Mouse (Mus musculus) cerebral cortex, adult 2 months (tissue): ENCODE results near the gene Rbm18.

Source experiments
- WGBS: fragments of 180-500 bp; shearing (Covaris S2); methylation state at CpG from one replicate; pipeline ENCODE4 v1.1.7; 2018; 5-methylcytosine and 5-hydroxymethylcytosine counted together

The Rbm18 gene

DNA sequence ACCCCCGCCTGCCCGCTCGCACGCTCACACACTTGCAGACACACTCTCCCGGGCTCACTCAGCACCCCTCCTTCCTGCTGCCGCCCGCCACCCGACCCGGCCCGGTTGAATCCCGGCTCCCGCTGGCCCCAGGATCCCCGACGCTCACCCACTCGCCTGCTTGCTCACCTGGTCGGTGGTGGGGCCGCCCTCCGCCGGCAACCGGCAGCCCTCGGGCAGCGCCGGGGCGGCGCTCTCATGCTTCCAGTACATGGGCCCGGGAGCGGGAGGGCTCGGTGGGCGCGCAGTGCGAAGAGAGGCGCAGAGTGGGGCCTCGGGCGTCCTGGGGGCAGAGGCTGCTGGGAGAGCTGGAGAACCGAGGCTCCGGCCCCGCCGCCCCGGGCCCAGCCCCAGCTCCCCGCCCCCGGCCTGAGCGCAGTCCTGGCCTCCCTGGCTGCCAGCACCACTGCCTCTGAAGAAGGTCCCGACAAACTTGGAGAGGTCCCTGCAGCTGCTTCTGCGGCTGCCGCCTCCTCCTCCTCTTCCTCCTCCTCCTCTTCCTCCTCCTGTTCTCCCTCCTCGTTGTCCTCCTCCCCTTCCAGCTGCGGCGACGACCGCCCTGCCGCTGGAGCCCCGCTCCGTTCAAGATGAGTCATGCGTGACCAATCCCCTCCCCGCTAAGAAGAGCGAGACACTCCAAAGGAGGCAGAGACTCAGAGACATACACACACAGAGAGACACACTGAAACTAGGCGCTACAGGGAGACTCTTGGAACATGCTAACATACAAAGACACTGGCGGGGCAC lies 31.4 kb downstream of the Rbm18 start, which contains the start of gene Lhx6:
Gene Lhx6 (minus strand): TSS at position 453 of the 786 bp plus-strand sequence.
- WGBS: 1% methylated on average over 57 of the region's 58 CpGs

DNA sequence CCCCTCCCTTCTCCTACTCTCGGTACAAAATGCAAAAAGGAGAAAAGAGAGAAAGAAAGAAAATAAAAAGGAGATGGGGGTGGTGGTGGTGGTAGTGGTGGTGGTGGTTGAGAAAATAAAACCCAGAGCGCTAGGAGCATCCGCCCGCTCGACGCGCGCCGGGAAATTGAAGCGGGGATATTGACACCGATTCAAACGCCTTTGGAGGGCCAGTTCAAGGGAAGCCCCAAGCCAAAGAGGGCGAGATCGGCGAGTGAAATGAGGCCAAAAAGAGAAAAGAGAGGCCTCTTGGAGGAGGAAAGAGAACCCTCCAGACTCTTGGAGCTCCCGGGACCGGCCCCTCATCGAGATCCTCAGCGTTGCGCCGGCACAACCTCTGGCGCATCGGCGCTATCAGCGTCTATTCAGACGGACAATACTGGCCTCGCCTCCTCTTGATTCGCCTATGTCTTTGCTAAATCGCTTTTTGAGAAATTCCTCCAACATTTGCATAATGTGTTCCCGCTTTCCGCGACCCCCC lies 32.1 kb downstream of the Rbm18 start:
- 2% methylated on average over 32 of the region's 32 CpGs for WGBS

DNA sequence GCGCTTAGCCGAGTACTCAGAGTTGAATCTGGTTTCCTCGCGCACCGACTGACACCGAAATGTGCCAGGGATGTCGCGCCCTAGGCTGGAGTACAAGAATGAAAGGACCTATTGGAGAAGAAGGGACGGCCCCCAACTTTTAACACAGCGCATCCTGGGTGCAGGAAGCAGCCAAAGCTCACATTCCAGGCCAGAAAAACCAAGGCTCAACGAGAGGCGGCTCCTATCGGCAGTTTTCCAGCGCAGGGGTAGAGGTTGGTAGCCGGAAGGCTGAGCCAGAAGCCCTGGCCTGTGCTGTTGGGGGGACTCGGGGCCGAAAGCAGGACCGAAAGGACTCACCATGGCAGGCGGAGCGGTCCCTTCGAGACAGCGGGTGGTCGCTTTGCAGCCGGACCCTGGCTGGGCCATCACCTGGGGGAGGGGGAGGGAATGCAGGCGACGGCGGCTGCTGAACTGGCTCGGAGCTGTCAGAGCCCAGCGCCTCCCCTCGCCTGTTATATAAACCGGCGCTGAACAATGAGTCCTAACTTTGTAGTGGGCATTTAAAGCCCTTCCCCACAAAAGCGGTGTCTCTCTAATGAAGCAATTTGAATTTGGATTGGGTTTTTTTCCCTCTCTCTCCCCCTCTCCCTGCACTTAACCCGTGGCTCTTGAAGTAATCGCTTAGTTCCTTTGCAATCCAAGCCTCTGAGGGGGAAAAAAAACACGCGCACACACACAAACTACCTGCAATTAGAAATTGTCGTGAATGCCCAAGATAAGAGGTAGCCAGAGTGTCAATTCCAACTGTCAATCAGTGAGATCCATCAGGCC lies 32.8 kb downstream of the Rbm18 start:
- 4% methylated on average over 38 of the region's 38 CpGs for WGBS

DNA sequence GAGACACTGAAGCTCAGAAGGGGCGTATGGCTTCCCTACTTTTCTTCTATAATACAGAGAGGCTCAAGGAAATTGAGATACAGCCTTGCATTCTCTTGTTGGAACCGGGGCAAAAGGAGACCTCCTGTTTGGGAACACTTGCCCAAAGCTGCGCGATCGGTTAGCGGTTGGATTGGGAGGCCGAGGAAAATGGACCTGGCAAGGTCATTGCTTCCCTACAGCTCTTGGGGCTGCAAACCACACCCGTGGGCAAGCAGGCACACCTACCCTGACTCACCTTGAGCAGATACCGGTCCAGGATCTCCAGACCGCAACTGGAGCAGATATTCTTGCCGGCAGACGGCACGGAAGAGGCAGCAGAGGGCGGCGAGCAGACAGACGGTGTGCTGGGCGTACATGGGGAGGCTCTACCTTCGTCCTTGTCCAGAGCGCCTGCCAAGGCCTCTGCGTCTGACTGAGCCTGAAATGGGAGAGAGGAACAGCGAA lies 33.5 kb downstream of the Rbm18 start:
- 10% methylated on average over 21 of the region's 21 CpGs for WGBS

DNA sequence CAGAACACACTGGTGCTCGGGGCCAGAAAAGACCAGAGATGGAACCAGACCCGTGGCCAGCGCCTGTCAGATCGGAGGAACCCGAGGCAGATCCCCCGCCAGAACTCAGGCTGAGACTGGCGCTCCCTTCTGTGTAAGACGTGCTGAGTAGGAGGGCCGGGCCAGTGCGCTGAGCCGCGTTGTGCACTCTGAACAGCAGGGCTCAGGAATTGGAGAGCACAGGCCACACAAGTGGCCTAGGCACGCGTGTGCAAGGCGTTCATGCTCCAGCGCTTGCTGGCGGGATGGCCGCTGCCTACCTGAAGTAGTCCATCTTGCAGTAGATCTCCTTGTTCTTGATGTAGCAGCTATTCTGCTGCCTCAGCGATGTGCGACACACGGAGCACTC lies 34.0 kb downstream of the Rbm18 start:
- 7% methylated on average over 21 of the region's 21 CpGs for WGBS

DNA sequence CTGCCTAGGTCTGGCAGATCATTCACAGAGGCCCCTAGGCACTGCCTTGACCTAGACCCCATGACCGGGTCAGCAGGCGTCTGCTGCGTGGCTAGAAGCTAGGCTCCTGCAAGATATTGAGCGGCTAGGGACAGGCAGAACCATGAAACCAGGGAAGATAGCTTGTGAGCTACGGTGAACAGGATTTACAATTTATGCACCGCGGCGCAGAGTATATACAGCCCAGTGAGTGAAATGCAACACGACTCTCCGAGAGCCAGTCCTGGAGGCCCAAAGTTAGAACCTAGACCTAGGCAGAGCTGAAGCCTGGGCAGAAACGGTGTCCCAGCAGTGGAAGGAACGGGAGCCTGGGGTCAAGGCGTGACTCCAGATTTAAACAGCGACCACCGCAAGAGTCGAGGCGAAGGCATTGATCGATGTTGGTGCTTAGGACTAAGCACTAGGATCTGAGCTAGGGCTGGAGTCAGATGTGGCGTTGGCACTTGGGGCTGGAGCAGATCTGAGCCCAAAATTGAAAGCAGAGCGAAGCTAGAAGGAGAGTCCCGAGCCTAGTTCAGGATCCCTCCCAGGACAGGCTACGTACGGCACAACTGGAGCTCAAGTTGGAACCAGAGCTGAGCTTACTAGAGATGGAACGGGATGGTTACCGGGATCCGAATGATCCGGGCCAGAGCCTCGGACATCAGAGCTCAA lies 34.6 kb downstream of the Rbm18 start:
- 14% methylated on average over 28 of the region's 28 CpGs for WGBS

DNA sequence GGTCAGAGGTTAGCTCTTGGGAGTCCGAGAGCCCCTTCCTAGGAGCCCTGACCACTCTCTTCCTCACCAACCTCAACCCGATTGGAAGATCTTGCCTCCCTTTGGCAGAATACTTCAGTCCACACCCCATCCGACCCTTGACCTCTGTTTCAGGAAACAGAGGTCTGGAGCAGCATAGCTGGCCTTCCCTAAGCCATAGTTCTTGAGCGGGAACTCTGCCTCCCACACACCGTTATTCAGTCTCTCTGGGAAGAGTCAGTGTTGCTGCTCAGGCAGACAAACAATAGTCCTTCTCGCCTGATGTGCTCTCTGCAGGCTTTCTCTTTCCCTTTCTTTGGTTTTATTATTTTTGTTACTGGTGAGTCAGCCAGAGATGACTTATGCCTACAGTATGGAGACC lies 36.8 kb downstream of the Rbm18 start:
- WGBS: 28% methylated on average over 6 of the region's 6 CpGs

DNA sequence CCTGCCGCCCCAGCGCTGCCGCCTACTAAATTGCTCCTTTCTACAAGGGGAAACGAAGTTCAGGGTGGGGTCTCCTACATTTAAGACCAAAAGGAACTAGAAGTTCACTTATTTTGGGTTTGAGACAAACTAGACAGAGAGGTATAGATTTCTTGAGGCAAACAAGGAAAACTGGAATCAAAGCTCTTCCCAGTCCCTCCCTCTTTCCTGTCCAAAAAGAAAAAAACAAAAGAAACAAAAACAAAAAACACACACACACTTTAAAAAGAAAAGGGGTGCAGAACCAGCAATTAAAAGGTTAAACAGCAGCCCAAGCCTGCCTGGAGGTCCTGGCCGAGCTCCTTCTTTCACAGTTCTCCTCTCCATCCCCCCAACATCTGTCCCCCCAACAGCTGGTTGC lies 38.6 kb downstream of the Rbm18 start:
- 16% methylated on average over 5 of the region's 5 CpGs for WGBS

DNA sequence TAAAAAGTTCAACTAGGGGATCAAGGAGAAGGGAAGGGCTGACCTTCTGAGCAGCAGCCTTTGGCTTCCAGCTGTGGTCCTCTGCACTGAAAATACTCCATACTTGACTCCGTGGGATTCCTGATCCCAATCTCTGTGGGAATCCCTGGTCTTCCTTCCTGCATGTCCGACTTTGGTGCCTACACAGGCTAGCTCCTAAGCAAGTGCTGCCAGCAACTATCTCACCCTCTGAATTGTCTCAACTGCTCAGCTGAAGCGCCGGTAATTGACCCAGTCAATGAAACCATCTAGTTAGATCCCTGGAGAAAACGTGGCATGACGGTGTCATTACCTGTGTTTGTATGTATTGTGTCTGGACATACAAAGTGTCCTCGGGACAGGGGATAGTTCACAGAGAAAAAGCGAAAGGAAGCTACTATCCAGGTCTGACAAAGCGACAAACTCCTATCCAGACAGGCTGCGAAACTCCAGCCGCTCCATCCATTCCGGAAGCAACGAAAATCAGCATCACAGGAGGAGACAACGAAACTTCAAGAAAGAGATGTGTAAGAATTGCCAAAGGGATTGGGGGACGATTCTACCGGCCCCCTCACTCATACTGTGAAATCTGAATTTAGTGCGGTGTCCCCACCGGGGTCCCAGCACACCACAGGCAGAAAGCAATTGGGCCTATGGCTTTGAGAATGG lies 39.3 kb downstream of the Rbm18 start:
- 13% methylated on average over 18 of the region's 18 CpGs for WGBS

DNA sequence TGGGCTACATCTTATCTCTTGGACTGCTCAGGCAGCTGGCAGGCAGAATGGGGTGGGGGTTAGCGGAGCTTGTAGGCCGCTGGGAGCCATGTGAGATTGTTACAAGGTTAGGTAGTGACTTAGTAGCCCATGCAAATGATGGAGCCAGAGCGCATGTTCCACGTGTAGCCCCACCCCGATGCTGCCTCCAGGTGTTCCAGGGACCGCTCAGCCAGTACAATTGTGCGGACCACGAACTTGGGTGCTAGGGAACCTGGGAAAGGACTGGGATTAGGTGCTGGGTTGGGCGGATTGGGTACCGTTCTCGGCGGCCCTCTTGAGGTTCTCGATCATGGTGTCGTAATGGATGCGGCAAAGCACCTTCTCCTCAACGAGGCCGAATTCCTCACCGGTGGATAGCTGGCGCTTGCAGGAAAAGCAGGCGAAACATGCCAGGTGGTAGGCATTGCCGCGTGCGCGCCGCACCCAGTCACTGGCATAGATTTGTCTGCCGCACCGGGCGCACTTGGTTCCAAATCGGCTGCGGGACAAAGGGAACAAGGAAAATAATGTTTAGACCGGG lies 42.6 kb downstream of the Rbm18 start:
- 19% methylated on average over 31 of the region's 31 CpGs for WGBS

DNA sequence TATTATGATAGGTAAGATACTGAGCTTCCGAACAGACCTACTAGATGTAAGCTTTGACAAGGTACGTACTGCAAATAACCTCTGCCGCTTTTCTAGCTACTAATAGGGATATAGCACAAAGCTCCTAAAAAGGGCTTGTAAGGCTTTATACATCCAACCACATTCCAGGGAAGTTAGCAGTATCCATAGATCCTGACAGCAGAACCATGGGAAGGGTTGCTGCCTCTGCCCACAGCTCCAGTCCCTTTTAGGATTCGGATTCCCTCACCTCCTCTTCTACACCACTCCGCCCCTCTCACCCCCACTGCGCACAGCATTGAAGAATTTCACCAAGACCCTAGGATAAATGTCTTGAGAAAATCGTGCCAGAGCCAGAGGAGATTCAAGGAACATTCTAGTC lies 43.3 kb downstream of the Rbm18 start:
- WGBS: 21% methylated on average over 7 of the region's 7 CpGs

DNA sequence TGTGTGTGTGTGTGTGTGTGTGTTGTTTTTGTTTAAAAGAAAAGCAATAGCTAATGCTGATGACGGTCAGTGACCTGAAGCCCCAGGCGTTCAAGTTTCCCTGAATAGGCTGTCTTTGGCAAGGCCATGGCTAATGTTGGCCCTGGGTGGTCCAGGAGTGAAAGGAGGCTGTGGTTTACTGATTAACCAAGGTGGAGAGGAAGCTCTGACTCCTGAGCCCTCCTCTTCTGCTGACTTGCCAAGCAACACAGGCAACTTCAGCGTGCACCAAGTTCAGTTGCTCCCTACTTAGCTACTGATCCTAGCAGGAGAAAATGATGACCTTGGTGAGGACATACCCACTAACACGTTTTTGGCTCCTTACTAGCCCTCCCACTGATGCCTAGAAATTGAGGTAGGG lies 43.8 kb downstream of the Rbm18 start:
- WGBS: 19% methylated on average over 4 of the region's 4 CpGs

DNA sequence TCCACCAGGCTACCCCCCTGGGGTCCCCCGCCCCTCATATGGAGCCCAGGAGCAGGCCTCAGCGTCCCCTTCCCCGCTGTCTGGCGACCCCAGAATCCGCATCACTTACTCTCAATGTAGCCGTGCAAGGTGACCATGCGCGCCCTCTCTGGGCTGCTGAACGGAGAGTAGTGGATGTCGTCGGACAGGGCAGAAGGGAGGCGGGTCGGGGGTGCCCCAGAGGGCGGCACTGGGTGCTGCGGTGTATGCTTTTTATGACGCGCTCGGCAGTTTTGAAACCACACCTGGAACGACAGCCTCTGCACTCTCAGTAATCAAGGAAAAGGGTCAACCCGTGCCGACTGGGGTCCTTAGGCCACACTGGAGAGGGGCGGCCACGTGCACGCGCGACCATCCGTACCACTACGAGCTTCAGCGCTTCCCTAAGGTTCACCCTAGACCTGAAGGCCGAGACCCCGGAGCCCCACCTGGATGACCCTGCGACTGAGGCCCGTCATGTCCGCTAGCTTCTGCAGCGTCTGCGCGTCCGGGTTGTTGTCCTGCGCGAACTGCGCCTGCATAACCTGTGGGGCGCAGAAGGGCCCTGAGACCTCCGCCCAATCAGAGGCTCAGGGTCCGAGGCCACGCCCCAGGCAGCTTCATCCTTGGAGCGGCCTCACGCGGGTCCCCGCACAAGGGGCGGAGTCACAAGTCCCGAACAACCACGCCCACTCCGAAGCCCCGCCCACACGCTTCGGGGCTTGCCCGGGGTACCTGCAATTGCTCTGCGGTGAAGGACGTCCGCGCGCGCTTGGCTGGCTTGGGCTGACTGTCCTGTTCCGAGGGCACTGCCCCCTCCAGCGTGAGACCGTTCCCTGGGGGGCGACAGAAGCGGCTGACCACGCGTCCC lies 45.5 kb downstream of the Rbm18 start:
- 14% methylated on average over 70 of the region's 70 CpGs for WGBS

DNA sequence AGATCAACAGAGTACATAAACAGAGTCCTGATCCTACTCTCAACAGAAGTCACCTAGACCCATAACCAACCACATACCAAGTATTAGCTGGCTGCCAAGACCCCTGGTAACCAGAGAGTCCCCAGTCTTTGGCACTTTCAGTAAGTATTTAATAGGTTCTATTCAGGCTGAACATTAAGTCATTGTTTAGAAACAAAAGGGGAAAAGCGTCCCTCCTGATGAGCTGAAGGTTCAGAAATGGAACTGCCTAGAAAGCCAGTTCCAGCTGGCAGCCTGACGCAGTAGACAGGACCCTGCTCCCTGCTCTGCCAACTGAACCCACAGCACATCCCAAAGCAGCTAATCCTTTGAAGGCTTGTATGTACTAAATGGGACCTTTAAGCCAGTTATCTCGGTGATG lies 47.4 kb downstream of the Rbm18 start:
- 52% methylated on average over 3 of the region's 3 CpGs for WGBS

DNA sequence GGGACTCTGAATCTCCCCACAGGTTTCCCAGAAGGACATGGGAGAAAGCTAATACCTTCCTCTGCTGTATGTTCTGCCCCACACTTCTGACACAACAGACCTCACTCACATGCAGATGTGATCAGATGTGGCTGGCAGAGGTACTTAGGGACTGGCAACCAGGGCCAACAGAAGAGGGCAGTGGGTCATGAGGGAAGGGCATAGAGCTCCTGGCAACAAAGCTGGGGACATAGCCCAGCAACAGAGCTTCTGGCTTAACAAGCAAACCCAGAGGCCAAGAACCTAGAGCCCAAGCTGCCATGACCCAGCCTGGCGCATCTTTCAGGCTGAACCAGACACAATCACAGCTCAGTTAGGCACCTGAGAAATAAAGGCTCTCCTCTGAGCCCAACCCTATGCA lies 51.5 kb downstream of the Rbm18 start:
- WGBS: 89% methylated on average over 1 of the region's 1 CpGs

DNA sequence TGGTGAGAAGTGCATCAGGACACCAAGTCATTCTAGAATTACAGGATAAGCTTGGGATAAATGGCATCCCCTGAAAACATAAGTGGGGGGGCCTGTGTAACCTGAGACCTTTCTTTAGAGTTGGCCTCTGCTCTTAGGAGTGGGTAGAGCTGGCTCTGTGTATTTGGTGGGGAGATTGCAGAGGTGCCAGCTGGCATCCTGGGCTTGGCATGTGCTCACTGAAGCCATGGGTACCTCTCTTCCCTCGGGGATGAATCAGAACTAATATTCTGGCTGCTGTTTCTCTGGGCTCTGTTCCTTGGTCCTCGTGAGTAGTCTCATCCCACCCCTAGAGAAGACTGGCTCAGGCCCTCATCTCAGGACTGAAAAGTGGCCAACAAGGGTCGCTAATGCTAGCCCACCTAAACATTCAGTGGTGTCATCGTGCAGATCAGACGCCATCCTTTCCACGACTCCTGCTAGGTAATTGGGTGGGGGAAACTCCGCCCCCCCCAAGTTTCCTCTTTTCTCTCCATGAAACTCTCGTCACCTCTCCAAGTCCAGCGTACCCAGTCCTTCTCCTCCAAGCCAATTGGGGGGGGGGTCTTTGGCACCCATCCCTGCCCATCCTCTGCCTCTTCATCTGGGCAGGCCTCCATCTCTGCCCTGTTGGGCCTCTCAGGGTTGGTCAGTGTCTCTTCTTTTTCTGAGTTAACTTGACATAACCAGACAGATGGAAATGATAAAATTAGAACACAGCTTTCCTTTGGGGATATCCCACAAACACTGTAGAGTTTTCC lies 53.6 kb downstream of the Rbm18 start:
- 71% methylated on average over 9 of the region's 9 CpGs for WGBS

DNA sequence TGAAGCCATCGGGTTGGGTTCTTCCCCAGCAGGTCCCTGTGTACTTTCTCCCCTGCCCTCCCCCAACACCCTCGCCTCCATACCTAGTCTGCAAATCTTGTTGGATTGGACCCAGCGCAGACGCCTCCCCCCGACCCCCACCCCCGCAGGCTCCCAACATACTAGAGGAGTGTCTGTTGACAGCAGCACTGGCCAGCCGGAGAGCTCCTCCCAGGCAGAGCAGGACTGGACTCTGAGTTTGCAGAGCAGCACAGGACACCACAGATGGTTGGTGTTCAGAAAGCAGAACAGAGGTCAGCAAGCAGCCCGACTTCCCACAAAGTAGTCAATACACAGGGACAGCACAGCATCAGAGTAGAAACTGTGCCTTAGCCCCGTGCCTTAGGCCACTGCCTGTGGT lies 55.1 kb downstream of the Rbm18 start:
- 47% methylated on average over 9 of the region's 9 CpGs for WGBS

DNA sequence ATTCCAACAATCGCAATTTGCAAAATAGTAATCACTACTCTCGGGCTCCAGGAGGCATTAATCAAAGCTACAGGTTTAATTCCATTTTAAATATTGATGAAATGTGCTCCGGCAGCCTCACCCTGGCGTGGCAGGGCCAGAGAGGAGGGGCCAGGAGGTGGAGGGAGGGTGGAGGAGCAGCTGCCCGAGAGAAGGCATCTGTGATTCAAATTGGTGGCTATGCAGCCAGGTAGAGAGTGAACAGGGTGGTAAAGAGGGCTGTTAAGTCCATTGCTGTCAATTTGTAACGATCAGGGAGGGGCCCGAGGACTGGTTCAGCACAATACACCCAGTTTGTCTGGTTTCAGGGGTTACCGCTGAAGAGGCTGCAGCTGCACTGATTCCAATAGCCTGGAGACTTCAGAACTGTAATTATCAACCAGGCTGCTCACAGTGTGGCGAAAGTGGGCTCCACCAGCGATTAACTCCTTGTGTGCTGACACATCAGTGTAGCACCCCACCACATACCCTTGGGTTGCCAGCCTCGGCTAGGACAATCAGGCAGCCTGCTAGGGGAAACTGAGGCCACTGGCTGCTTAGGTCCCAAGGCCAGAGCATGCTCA lies 59.3 kb downstream of the Rbm18 start:
- 35% methylated on average over 11 of the region's 11 CpGs for WGBS

DNA sequence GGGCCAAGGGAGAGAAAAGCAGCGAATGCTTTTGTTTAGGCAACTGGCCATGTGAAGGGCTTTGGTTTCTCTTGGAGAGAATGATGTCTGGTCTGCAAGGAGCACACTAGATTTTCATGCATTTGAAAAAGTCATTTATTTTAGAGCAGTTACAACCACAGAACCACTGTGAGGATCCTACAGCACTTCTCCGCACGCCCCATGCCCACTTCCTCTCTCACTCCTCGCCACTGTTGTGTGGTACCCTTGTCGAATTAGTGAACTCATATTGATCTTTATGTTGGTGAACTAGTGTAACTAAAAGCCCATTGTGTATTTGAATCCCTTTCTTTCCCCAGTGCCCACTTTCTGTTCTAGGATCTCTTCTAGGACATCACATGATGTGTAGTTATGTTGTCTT lies 61.4 kb downstream of the Rbm18 start:
- 89% methylated on average over 5 of the region's 5 CpGs for WGBS
